Mouse (Mus musculus) embryonic facial prominence, embryonic 13.5 days (tissue): Measurements from ENCODE around the gene Emcn. TPM values are rescaled to one million over a fixed set of nuclear protein-coding genes. Genes with fewer than 3 reads are reported as not detected.
A peak's percentile ranks its signal among the peaks of the same experiment; 100 is the strongest.

Experiments
- ATAC-seq: fragments of 200-750 bp; cut with Nextera tagmentation; 2 replicates; pipeline ENCODE4 v1.8.0; 2017; ENCODE audit warnings: low read depth; ENCODE audit not compliant: insufficient number of reproducible peaks, insufficient read depth, low FRiP score, low TSS enrichment
- H3K27ac ChIP-seq: fragments of 300-500 bp; sonication (generic); 2 replicates; pipeline ENCODE4 v1.5.1; 2015; ENCODE audit warnings: moderate library complexity, mild to moderate bottlenecking, inconsistent platforms
- H3K27me3 ChIP-seq: fragments of 300-500 bp; sonication (generic); 2 replicates; pipeline ENCODE4 v1.6.1; 2015; ENCODE audit warnings: mild to moderate bottlenecking, inconsistent platforms
- H3K36me3 ChIP-seq: fragments of 300-500 bp; sonication (generic); 2 replicates; pipeline ENCODE4 v1.6.1; 2015; ENCODE audit warnings: mild to moderate bottlenecking, inconsistent platforms
- H3K4me1 ChIP-seq: fragments of 300-500 bp; sonication (generic); 2 replicates; pipeline ENCODE4 v1.6.1; 2015; ENCODE audit warnings: inconsistent platforms
- H3K4me2 ChIP-seq: fragments of 300-500 bp; sonication (generic); 2 replicates; pipeline ENCODE4 v1.6.1; 2015; ENCODE audit warnings: moderate library complexity, mild to moderate bottlenecking, inconsistent platforms
- H3K4me3 ChIP-seq: fragments of 300-500 bp; sonication (generic); 2 replicates; pipeline ENCODE4 v1.5.1; 2015; ENCODE audit warnings: mild to moderate bottlenecking, inconsistent platforms
- H3K9ac ChIP-seq: fragments of 300-500 bp; sonication (generic); 2 replicates; pipeline ENCODE4 v1.6.1; 2015; ENCODE audit warnings: mild to moderate bottlenecking, inconsistent platforms
- H3K9me3 ChIP-seq: fragments of 300-500 bp; sonication (generic); 2 replicates; pipeline ENCODE4 v1.6.1; 2016; ENCODE audit warnings: inconsistent platforms
- WGBS: fragments of 180-500 bp; shearing (Covaris S2); methylation state at CpG from one replicate; pipeline ENCODE4 v1.1.7; 2015; ENCODE audit warnings: mixed read lengths; 5-methylcytosine and 5-hydroxymethylcytosine counted together
- polyA plus RNA-seq: library from polyadenylated mRNA; unstranded; fragments of >200 nt; fragmentation: Nextera tagmentation; extraction: Ambion mirVana; gene quantifications from 2 replicates; pipeline ENCODE4 v1.2.1, GENCODE M21; 2015

Gene Emcn
- 26.0 and 35.8 TPM in 2 replicates for polyA plus RNA-seq

GRCm38 (mm10) chr3:137340938-137341337 lies at the start of gene Emcn:
TSS of gene Emcn (plus strand) at chr3:137341067.
- no peak within 1 kb of the TSS for H3K4me3 ChIP-seq
- no peaks in the 10 kb centered on the region for H3K4me1 ChIP-seq
- H3K4me2 ChIP-seq, result no peak within 1 kb of the TSS
- H3K9ac ChIP-seq, result no peak within 1 kb of the TSS
- ATAC-seq, result no peak
- H3K36me3 ChIP-seq, result no peaks in the 10 kb centered on the region
- no peaks in the 10 kb centered on the region for H3K27me3 ChIP-seq
- no peak within 1 kb of the TSS for H3K27ac ChIP-seq
- no peaks in the 10 kb centered on the region for H3K9me3 ChIP-seq
- 70% methylated on average over 8 of the region's 8 CpGs for WGBS

GRCm38 (mm10) chr3:137293174-137293591 lies 47.7 kb upstream of the Emcn start:
- no peak overlapping the region for H3K9ac ChIP-seq
- no peaks in the 10 kb centered on the region for H3K9me3 ChIP-seq
- H3K36me3 ChIP-seq, result no peaks in the 10 kb centered on the region
- peaks cover 16% of the 10 kb centered on the region; the same call in 1 of the 2 replicates for H3K4me1 ChIP-seq
- no peak overlapping the region for H3K27ac ChIP-seq
- WGBS, result 45% methylated on average over 6 of the region's 6 CpGs
- H3K4me3 ChIP-seq, result no peak overlapping the region
- no peak for ATAC-seq
- 0 out of 2 replicates have a peak overlapping the region, but pooled peaks have one; percentile 3 for H3K4me2 ChIP-seq
- no peaks in the 10 kb centered on the region for H3K27me3 ChIP-seq

- WGBS, result 65% methylated on average over 2 of the region's 2 CpGs
- H3K36me3 ChIP-seq, result no peaks in the 10 kb centered on the region
- no peak overlapping the region for H3K4me3 ChIP-seq
- no peak overlapping the region for H3K4me2 ChIP-seq
- ATAC-seq, result no peak
- H3K4me1 ChIP-seq, result peaks cover 2% of the 10 kb centered on the region; the same call in 1 of the 2 replicates
- H3K27ac ChIP-seq, result no peak overlapping the region
- no peak overlapping the region for H3K9ac ChIP-seq
- no peaks in the 10 kb centered on the region for H3K27me3 ChIP-seq
- no peaks in the 10 kb centered on the region for H3K9me3 ChIP-seq
Observed at GRCm38 (mm10) chr3:137298230-137298629, 42.6 kb upstream of the Emcn start.

GRCm38 (mm10) chr3:137300210-137300609 lies 40.7 kb upstream of the Emcn start:
- H3K4me3 ChIP-seq, result no peak overlapping the region
- H3K36me3 ChIP-seq, result no peaks in the 10 kb centered on the region
- no peaks in the 10 kb centered on the region for H3K9me3 ChIP-seq
- H3K9ac ChIP-seq, result no peak overlapping the region
- no peak for ATAC-seq
- H3K4me1 ChIP-seq, result no peaks in the 10 kb centered on the region
- H3K4me2 ChIP-seq, result no peak overlapping the region
- H3K27ac ChIP-seq, result no peak overlapping the region
- WGBS, result 87% methylated on average over 3 of the region's 3 CpGs
- H3K27me3 ChIP-seq, result no peaks in the 10 kb centered on the region

GRCm38 (mm10) chr3:137301195-137301594 lies 39.7 kb upstream of the Emcn start:
- H3K4me3 ChIP-seq, result no peak overlapping the region
- no peaks in the 10 kb centered on the region for H3K9me3 ChIP-seq
- H3K4me2 ChIP-seq, result no peak overlapping the region
- no peaks in the 10 kb centered on the region for H3K4me1 ChIP-seq
- no peak overlapping the region for H3K27ac ChIP-seq
- H3K36me3 ChIP-seq, result no peaks in the 10 kb centered on the region
- ATAC-seq, result no peak
- no peak overlapping the region for H3K9ac ChIP-seq
- no peaks in the 10 kb centered on the region for H3K27me3 ChIP-seq

- 75% methylated on average over 4 of the region's 4 CpGs for WGBS
- Histone ChIP-seq H3K27ac (no peak overlapping the region), H3K27me3 (no peaks in the 10 kb centered on the region), H3K4me3 (no peak overlapping the region), H3K9me3 (no peaks in the 10 kb centered on the region), H3K4me1 (no peaks in the 10 kb centered on the region), H3K36me3 (no peaks in the 10 kb centered on the region), H3K4me2 (no peak overlapping the region), H3K9ac (no peak overlapping the region)
- ATAC-seq, result no peak
Observed at GRCm38 (mm10) chr3:137302804-137303203, 38.1 kb upstream of the Emcn start.

GRCm38 (mm10) chr3:137309959-137310358 lies 30.9 kb upstream of the Emcn start:
- no peaks in the 10 kb centered on the region for H3K36me3 ChIP-seq
- no peak overlapping the region for H3K9ac ChIP-seq
- no peaks in the 10 kb centered on the region for H3K9me3 ChIP-seq
- H3K4me2 ChIP-seq, result no peak overlapping the region
- no peak overlapping the region for H3K4me3 ChIP-seq
- H3K27me3 ChIP-seq, result no peaks in the 10 kb centered on the region
- H3K4me1 ChIP-seq, result no peaks in the 10 kb centered on the region
- no peak overlapping the region for H3K27ac ChIP-seq
- ATAC-seq, result no peak

- no peak overlapping the region for H3K27ac ChIP-seq
- H3K4me1 ChIP-seq, result no peaks in the 10 kb centered on the region
- H3K9ac ChIP-seq, result no peak overlapping the region
- 69% methylated on average over 3 of the region's 3 CpGs for WGBS
- H3K27me3 ChIP-seq, result no peaks in the 10 kb centered on the region
- no peak for ATAC-seq
- no peaks in the 10 kb centered on the region for H3K36me3 ChIP-seq
- H3K4me2 ChIP-seq, result no peak overlapping the region
- no peak overlapping the region for H3K4me3 ChIP-seq
- H3K9me3 ChIP-seq, result no peaks in the 10 kb centered on the region
Observed at GRCm38 (mm10) chr3:137312540-137312939, 28.3 kb upstream of the Emcn start.

GRCm38 (mm10) chr3:137313775-137314362 lies 27.0 kb upstream of the Emcn start:
- Histone ChIP-seq H3K4me1 (no peaks in the 10 kb centered on the region), H3K4me3 (no peak overlapping the region), H3K36me3 (no peaks in the 10 kb centered on the region), H3K4me2 (no peak overlapping the region), H3K9me3 (no peaks in the 10 kb centered on the region), H3K27me3 (no peaks in the 10 kb centered on the region), H3K9ac (no peak overlapping the region), H3K27ac (no peak overlapping the region)
- 48% methylated on average over 2 of the region's 2 CpGs for WGBS
- no peak for ATAC-seq

GRCm38 (mm10) chr3:137318371-137318770 lies 22.5 kb upstream of the Emcn start:
- WGBS, result 87% methylated on average over 2 of the region's 2 CpGs
- Histone ChIP-seq H3K27ac (no peak overlapping the region), H3K9me3 (no peaks in the 10 kb centered on the region), H3K4me3 (no peak overlapping the region), H3K4me1 (peaks cover 6% of the 10 kb centered on the region), H3K27me3 (no peaks in the 10 kb centered on the region), H3K9ac (no peak overlapping the region), H3K36me3 (no peaks in the 10 kb centered on the region), H3K4me2 (no peak overlapping the region)
- no peak for ATAC-seq

- 62% methylated on average over 1 of the region's 1 CpGs for WGBS
- no peaks in the 10 kb centered on the region for H3K36me3 ChIP-seq
- ATAC-seq, result no peak
- H3K4me2 ChIP-seq, result no peak overlapping the region
- no peaks in the 10 kb centered on the region for H3K27me3 ChIP-seq
- no peak overlapping the region for H3K9ac ChIP-seq
- H3K9me3 ChIP-seq, result no peaks in the 10 kb centered on the region
- no peak overlapping the region for H3K27ac ChIP-seq
- no peak overlapping the region for H3K4me3 ChIP-seq
- peaks cover 12% of the 10 kb centered on the region for H3K4me1 ChIP-seq
Observed at GRCm38 (mm10) chr3:137319950-137320349, 20.9 kb upstream of the Emcn start.

GRCm38 (mm10) chr3:137322304-137322703 lies 18.6 kb upstream of the Emcn start:
- WGBS, result 57% methylated on average over 12 of the region's 12 CpGs
- H3K27me3 ChIP-seq, result no peaks in the 10 kb centered on the region

More at GRCm38 (mm10) chr3:137322304-137322703, 18.6 kb upstream of the Emcn start:
- no peak for ATAC-seq
- peaks cover 12% of the 10 kb centered on the region for H3K4me1 ChIP-seq
- no peak overlapping the region for H3K4me2 ChIP-seq
- H3K9ac ChIP-seq, result no peak overlapping the region
- H3K27ac ChIP-seq, result no peak overlapping the region
- no peak overlapping the region for H3K4me3 ChIP-seq
- no peaks in the 10 kb centered on the region for H3K9me3 ChIP-seq
- no peaks in the 10 kb centered on the region for H3K36me3 ChIP-seq
